Comparison of ENCODE assay signal across 9 mouse cellular contexts in the genomic region with DNA sequence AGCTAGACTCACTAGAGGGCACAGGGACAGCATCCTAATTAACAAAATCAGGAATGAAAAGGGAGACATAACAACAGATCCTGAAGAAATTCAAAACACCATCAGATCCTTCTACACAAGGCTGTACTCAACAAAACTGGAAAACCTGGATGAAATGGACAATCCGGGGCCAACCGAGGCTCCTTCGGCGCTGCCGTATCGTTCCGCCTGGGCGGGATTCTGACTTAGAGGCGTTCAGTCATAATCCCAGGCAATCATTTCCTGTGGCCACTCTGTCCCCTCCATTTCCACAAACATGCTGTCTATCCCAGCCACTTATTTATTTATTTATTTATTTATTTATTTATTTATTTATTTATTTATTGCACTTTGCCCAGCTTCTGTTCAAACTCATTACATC. TPM values are rescaled to one million over a fixed set of nuclear protein-coding genes. Genes with fewer than 3 reads are reported as not detected.
ATAC-seq and TF ChIP-seq lines count a peak whose summit lies in the region.
"Not testable (repeated sequence)": the region's sequence is repeated elsewhere in the genome, so short reads cannot be mapped to it uniquely, and the experiment has no call there.
"Had no signal": no experiment of that assay in that cellular context is flagged by ENCODE, and none has a peak within 500 bp of the region (broad histone marks: within the 10 kb centered on the region; RNA-seq: fewer than 3 reads in every experiment).

No protein-coding gene starts in this region.

- not testable (repeated sequence) for H3K9me3 ChIP-seq in intestine, postnatal 0 days (ENCODE audit: control insufficient read depth); liver, embryonic 15.5 days (replicated peaks)

- not testable (repeated sequence) for H3K4me2 ChIP-seq in intestine, postnatal 0 days (replicated peaks; ENCODE audit: low read depth); liver, embryonic 15.5 days

- not testable (repeated sequence) for TF ChIP-seq CTCF in intestine, postnatal 0 days (IDR thresholded peaks at IDR 0.05; ENCODE audit: low read depth)

- peak; percentile 72 for ATAC-seq in common myeloid progenitor, adult 5-6 weeks (replicated peaks; ENCODE audit: low read depth, poor library complexity, severe bottlenecking)
- peak; percentile 82 for ATAC-seq in granulocyte monocyte progenitor cell, adult 5-6 weeks (replicated peaks; ENCODE audit: poor library complexity, severe bottlenecking)
- peak; percentile 77 for ATAC-seq in intestine, postnatal 0 days
- peak; percentile 49; the same call in 1 of the 2 replicates for ATAC-seq in liver, embryonic 15.5 days (ENCODE audit: insufficient read depth)
- ATAC-seq in megakaryocyte, adult 5-6 weeks (ENCODE audit: poor library complexity, severe bottlenecking) = 0 out of 2 replicates have a peak, but pooled peaks have one; percentile 62
- ATAC-seq in monocyte, adult 5-6 weeks (replicated peaks; ENCODE audit: insufficient number of reproducible peaks, low FRiP score, low TSS enrichment, poor library complexity, severe bottlenecking) = peak; percentile 85

- 95% methylated on average over 9 of the region's 9 CpGs for WGBS in intestine, postnatal 0 days
- 80% methylated on average over 9 of the region's 9 CpGs for WGBS in liver, embryonic 15.5 days (ENCODE audit: insufficient replicate concordance)

- H3K36me3 ChIP-seq in intestine, postnatal 0 days (ENCODE audit: control insufficient read depth, insufficient read depth); liver, embryonic 15.5 days (replicated peaks): not testable (repeated sequence)

- H3K9ac ChIP-seq in intestine, postnatal 0 days (ENCODE audit: low read depth, low read length); liver, embryonic 15.5 days: not testable (repeated sequence)

- not testable (repeated sequence) for H3K4me3 ChIP-seq in intestine, postnatal 0 days (ENCODE audit: low read depth, low read length); liver, embryonic 15.5 days (replicated peaks)

- H3K27ac ChIP-seq in intestine, postnatal 0 days (ENCODE audit: low read depth, low read length); liver, embryonic 15.5 days (replicated peaks): not testable (repeated sequence)

- not testable (repeated sequence) for H3K4me1 ChIP-seq in intestine, postnatal 0 days (replicated peaks; ENCODE audit: control insufficient read depth, insufficient read depth, low read length); liver, embryonic 15.5 days (replicated peaks)

- peaks cover 25% of the 10 kb centered on the region for H3K27me3 ChIP-seq in intestine, postnatal 0 days (replicated peaks; ENCODE audit: control insufficient read depth, insufficient read depth, low read length)
- peaks cover 42% of the 10 kb centered on the region for H3K27me3 ChIP-seq in liver, embryonic 15.5 days

RNA-seq across cellular contexts. Expression of gene Dchs2, which starts 3.8 kb away (rescaled TPM):
- not detected in 2 replicates for total RNA-seq in common myeloid progenitor, adult 5-6 weeks (2017)
- total RNA-seq in granulocyte monocyte progenitor cell, adult 5-6 weeks (2014; fragmentation: Nextera tagmentation) = not detected in 2 replicates
- not detected in 2 replicates for total RNA-seq in granulocyte monocyte progenitor cell, adult 5-6 weeks (2017)
- polyA plus RNA-seq in intestine, postnatal 0 days (2015; fragmentation: Nextera tagmentation; extraction: Ambion mirVana) = 0.07 and 0.08 TPM in 2 replicates
- 0.01 and 0.02 TPM in 2 replicates for polyA plus RNA-seq in liver, embryonic 15.5 days (2015; fragmentation: Nextera tagmentation; extraction: Ambion mirVana)
- not detected in 2 replicates for total RNA-seq in megakaryocyte, adult 5-6 weeks (2015)
- total RNA-seq in megakaryocyte, adult 5-6 weeks (2017) = not detected in 2 replicates
- total RNA-seq in monocyte, adult 5-6 weeks (2017) = not detected in 3 replicates
- total RNA-seq: CH12.LX, MEL had no signal
- polyA plus RNA-seq: forebrain, embryonic 11.5 days had no signal
